Mouse (Mus musculus): ENCODE data around the gene Scg5. TPM values are rescaled to one million over a fixed set of nuclear protein-coding genes. Genes with fewer than 3 reads are reported as not detected.

Scg5 gene
- polyA plus RNA-seq, 1 experiment: 2.1 TPM

DNA sequence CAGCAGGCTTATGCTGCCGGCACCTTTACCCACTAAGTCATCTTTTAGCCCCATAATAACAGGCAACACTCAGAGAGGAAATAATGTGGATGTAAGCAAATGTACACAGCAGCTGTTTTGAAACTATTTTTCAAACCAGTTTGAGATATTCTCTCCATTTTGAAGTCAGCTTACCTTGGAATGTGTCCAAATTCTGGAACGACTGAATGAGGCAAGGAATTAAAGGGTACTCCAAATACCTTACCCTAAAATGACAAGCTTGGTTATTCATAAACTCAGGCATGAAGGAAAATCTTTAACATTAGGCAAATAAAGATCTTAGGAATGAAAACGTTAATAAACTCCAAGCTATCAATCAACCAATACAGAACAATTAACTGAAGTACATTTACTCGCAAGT, 16.2 kb upstream of the Scg5 start:
- 79% methylated on average over 4 of the region's 4 CpGs for WGBS
- TF ChIP-seq CTCF (IDR thresholded peaks at IDR 0.05; ENCODE audit: control insufficient read depth, insufficient read depth, low read length): no peak
- no peak for TF ChIP-seq POLR2A (IDR thresholded peaks at IDR 0.05; ENCODE audit: borderline replicate concordance, control insufficient read depth, low read depth, low read length)
- no peaks in the 10 kb centered on the region; the same call in 1 of the 2 replicates for H3K4me1 ChIP-seq (ENCODE audit: control insufficient read depth, insufficient read depth, low read length)
- no peak overlapping the region for H3K4me3 ChIP-seq (replicated peaks; ENCODE audit: control insufficient read depth, low read depth, low read length)
- H3K27ac ChIP-seq (ENCODE audit: control insufficient read depth, insufficient read depth, low read depth, low read length, poor library complexity): no peak overlapping the region

GRCm38 (mm10) chr2:113841656-113842437, 12.9 kb upstream of the Scg5 start:
- Histone ChIP-seq H3K4me3 (replicated peaks; ENCODE audit: control insufficient read depth, low read depth, low read length) (no peak overlapping the region), H3K4me1 (ENCODE audit: control insufficient read depth, insufficient read depth, low read length) (no peaks in the 10 kb centered on the region), H3K27ac (ENCODE audit: control insufficient read depth, insufficient read depth, low read depth, low read length, poor library complexity) (no peak overlapping the region)
- 89% methylated on average over 4 of the region's 4 CpGs for WGBS
- TF ChIP-seq POLR2A (IDR thresholded peaks at IDR 0.05; ENCODE audit: borderline replicate concordance, control insufficient read depth, low read depth, low read length) (no peak), CTCF (IDR thresholded peaks at IDR 0.05; ENCODE audit: control insufficient read depth, insufficient read depth, low read length) (no peak)

DNA sequence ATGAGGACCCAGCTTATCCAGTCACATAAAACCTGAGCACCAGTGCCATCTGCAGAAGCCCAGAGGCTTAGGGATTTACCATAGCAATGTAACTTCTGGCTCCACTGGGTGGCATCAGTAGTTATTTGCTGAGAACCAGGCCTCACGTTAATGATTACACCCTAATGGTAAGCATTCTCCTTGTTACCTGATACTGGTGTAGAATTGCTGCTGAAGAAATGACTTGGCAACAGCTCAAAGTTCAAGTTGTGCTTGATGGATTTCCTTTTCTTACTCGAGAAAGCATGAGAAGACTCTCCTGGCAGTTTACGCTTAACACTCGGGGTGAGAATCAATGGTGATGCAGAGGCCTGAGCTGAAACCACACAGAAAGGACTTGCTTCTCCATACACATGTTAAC, 10.6 kb upstream of the Scg5 start:
- Histone ChIP-seq H3K4me1 (ENCODE audit: control insufficient read depth, insufficient read depth, low read length) (no peaks in the 10 kb centered on the region), H3K27ac (ENCODE audit: control insufficient read depth, insufficient read depth, low read depth, low read length, poor library complexity) (no peak overlapping the region), H3K4me3 (replicated peaks; ENCODE audit: control insufficient read depth, low read depth, low read length) (no peak overlapping the region)
- TF ChIP-seq POLR2A (IDR thresholded peaks at IDR 0.05; ENCODE audit: borderline replicate concordance, control insufficient read depth, low read depth, low read length) (no peak), CTCF (IDR thresholded peaks at IDR 0.05; ENCODE audit: control insufficient read depth, insufficient read depth, low read length) (no peak)
- 90% methylated on average over 4 of the region's 4 CpGs for WGBS

GRCm38 (mm10) chr2:113835219-113835618, 6.3 kb upstream of the Scg5 start:
- no peak for TF ChIP-seq CTCF (IDR thresholded peaks at IDR 0.05; ENCODE audit: control insufficient read depth, insufficient read depth, low read length)
- TF ChIP-seq POLR2A (IDR thresholded peaks at IDR 0.05; ENCODE audit: borderline replicate concordance, control insufficient read depth, low read depth, low read length): no peak
- 88% methylated on average over 3 of the region's 3 CpGs for WGBS
- Histone ChIP-seq H3K4me3 (replicated peaks; ENCODE audit: control insufficient read depth, low read depth, low read length) (no peak overlapping the region), H3K27ac (ENCODE audit: control insufficient read depth, insufficient read depth, low read depth, low read length, poor library complexity) (no peak overlapping the region), H3K4me1 (ENCODE audit: control insufficient read depth, insufficient read depth, low read length) (no peaks in the 10 kb centered on the region)

- no peak overlapping the region for H3K4me3 ChIP-seq (replicated peaks; ENCODE audit: control insufficient read depth, low read depth, low read length)
- H3K4me1 ChIP-seq (ENCODE audit: control insufficient read depth, insufficient read depth, low read length): no peaks in the 10 kb centered on the region
- no peak for TF ChIP-seq CTCF (IDR thresholded peaks at IDR 0.05; ENCODE audit: control insufficient read depth, insufficient read depth, low read length)
- TF ChIP-seq POLR2A (IDR thresholded peaks at IDR 0.05; ENCODE audit: borderline replicate concordance, control insufficient read depth, low read depth, low read length): no peak
- 59% methylated on average over 17 of the region's 17 CpGs for WGBS
- H3K27ac ChIP-seq (ENCODE audit: control insufficient read depth, insufficient read depth, low read depth, low read length, poor library complexity): no peak overlapping the region
Observed at GRCm38 (mm10) chr2:113828086-113828942, 607 bp downstream of the Scg5 start.

- H3K4me1 ChIP-seq (ENCODE audit: control insufficient read depth, insufficient read depth, low read length): no peaks in the 10 kb centered on the region; the same call in 1 of the 2 replicates
- TF ChIP-seq CTCF (IDR thresholded peaks at IDR 0.05; ENCODE audit: control insufficient read depth, insufficient read depth, low read length) (peak; percentile 67), POLR2A (IDR thresholded peaks at IDR 0.05; ENCODE audit: borderline replicate concordance, control insufficient read depth, low read depth, low read length) (no peak)
- no peak overlapping the region for H3K27ac ChIP-seq (ENCODE audit: control insufficient read depth, insufficient read depth, low read depth, low read length, poor library complexity)
- H3K4me3 ChIP-seq (replicated peaks; ENCODE audit: control insufficient read depth, low read depth, low read length): no peak overlapping the region
- WGBS: 0% methylated on average over 2 of the region's 2 CpGs
Observed at GRCm38 (mm10) chr2:113823909-113824308, 5.0 kb downstream of the Scg5 start.

GRCm38 (mm10) chr2:113822367-113822766, 6.6 kb downstream of the Scg5 start:
- WGBS: 96% methylated on average over 8 of the region's 8 CpGs
- TF ChIP-seq POLR2A (IDR thresholded peaks at IDR 0.05; ENCODE audit: borderline replicate concordance, control insufficient read depth, low read depth, low read length): no peak
- no peak for TF ChIP-seq CTCF (IDR thresholded peaks at IDR 0.05; ENCODE audit: control insufficient read depth, insufficient read depth, low read length)
- Histone ChIP-seq H3K4me1 (ENCODE audit: control insufficient read depth, insufficient read depth, low read length) (no peaks in the 10 kb centered on the region; the same call in 1 of the 2 replicates), H3K4me3 (replicated peaks; ENCODE audit: control insufficient read depth, low read depth, low read length) (no peak overlapping the region), H3K27ac (ENCODE audit: control insufficient read depth, insufficient read depth, low read depth, low read length, poor library complexity) (no peak overlapping the region)

GRCm38 (mm10) chr2:113821176-113821734, 7.7 kb downstream of the Scg5 start:
- Histone ChIP-seq H3K4me3 (replicated peaks; ENCODE audit: control insufficient read depth, low read depth, low read length) (no peak overlapping the region), H3K27ac (ENCODE audit: control insufficient read depth, insufficient read depth, low read depth, low read length, poor library complexity) (no peak overlapping the region), H3K4me1 (ENCODE audit: control insufficient read depth, insufficient read depth, low read length) (no peaks in the 10 kb centered on the region; the same call in 1 of the 2 replicates)
- 82% methylated on average over 12 of the region's 12 CpGs for WGBS
- TF ChIP-seq POLR2A (IDR thresholded peaks at IDR 0.05; ENCODE audit: borderline replicate concordance, control insufficient read depth, low read depth, low read length): no peak
- no peak for TF ChIP-seq CTCF (IDR thresholded peaks at IDR 0.05; ENCODE audit: control insufficient read depth, insufficient read depth, low read length)
